Mouse (Mus musculus): ENCODE data around the gene Ankrd28. TPM values are rescaled to one million over a fixed set of nuclear protein-coding genes. Genes with fewer than 3 reads are reported as not detected.
A peak's percentile ranks its signal among the peaks of the same experiment; 100 is the strongest.

The Ankrd28 gene
- polyA plus RNA-seq, 2 experiments, result 11.7 to 17.2 TPM

GRCm38 (mm10) chr14:31832022-31832421, 1.6 kb upstream of the Ankrd28 start:
- no peak for TF ChIP-seq POLR2A (IDR thresholded peaks at IDR 0.05; ENCODE audit: borderline replicate concordance, extremely low read depth, insufficient read depth, insufficient read length)
- WGBS, result 70% methylated on average over 4 of the region's 4 CpGs
- Histone ChIP-seq H3K36me3 (ENCODE audit: control insufficient read depth, insufficient read depth, low read length) (no peaks in the 10 kb centered on the region), H3K27me3 (ENCODE audit: control insufficient read depth, insufficient read depth, low read length) (no peaks in the 10 kb centered on the region), H3K4me3 (replicated peaks; ENCODE audit: low read length) (no peak overlapping the region), H3K27ac (replicated peaks; ENCODE audit: low read depth, low read length) (no peak overlapping the region), H3K4me1 (ENCODE audit: control insufficient read depth, insufficient read depth, low read length) (no peaks in the 10 kb centered on the region), H3K9me3 (ENCODE audit: control insufficient read depth, low read length) (peaks cover 3% of the 10 kb centered on the region; the same call in 1 of the 2 replicates), H3K9ac (ENCODE audit: low read depth, low read length, severe bottlenecking) (no peak overlapping the region), H3K4me2 (replicated peaks; ENCODE audit: low read depth, low read length, severe bottlenecking) (no peak overlapping the region)
- ATAC-seq (ENCODE audit: low FRiP score, low read depth), result no peak
- DNase-seq (ENCODE audit: low spot score), result no peak

DNA sequence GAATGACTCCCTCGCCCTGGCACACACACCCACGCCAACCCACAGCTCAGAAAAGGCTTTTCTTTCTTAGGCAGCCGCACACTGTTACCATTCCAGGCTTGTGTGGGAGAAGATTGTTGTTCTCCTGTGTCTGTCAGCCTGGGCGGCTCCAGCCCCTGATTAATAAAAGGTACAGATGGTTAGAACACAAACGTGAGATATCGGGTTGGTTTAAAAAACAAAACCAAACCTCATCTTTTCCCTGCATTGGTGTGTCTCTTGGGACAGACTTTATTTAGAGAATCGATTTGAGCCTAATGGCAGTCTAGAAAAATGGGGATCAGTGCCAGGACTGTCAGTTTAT, 890 bp upstream of the Ankrd28 start:
- Histone ChIP-seq H3K27me3 (ENCODE audit: control insufficient read depth, insufficient read depth, low read length) (no peaks in the 10 kb centered on the region), H3K4me1 (ENCODE audit: control insufficient read depth, insufficient read depth, low read length) (no peaks in the 10 kb centered on the region), H3K4me2 (replicated peaks; ENCODE audit: low read depth, low read length, severe bottlenecking) (peak overlapping the region; percentile 72), H3K27ac (replicated peaks; ENCODE audit: low read depth, low read length) (no peak overlapping the region), H3K4me3 (replicated peaks; ENCODE audit: low read length) (peak overlapping the region; percentile 85), H3K36me3 (ENCODE audit: control insufficient read depth, insufficient read depth, low read length) (no peaks in the 10 kb centered on the region), H3K9me3 (ENCODE audit: control insufficient read depth, low read length) (no peaks in the 10 kb centered on the region), H3K9ac (ENCODE audit: low read depth, low read length, severe bottlenecking) (peak overlapping the region; percentile 77)
- no peak for ATAC-seq (ENCODE audit: low FRiP score, low read depth)
- peak; percentile 6 for DNase-seq (ENCODE audit: low spot score)
- no peak for TF ChIP-seq POLR2A (IDR thresholded peaks at IDR 0.05; ENCODE audit: borderline replicate concordance, extremely low read depth, insufficient read depth, insufficient read length)
- WGBS, result 5% methylated on average over 7 of the region's 7 CpGs

DNA sequence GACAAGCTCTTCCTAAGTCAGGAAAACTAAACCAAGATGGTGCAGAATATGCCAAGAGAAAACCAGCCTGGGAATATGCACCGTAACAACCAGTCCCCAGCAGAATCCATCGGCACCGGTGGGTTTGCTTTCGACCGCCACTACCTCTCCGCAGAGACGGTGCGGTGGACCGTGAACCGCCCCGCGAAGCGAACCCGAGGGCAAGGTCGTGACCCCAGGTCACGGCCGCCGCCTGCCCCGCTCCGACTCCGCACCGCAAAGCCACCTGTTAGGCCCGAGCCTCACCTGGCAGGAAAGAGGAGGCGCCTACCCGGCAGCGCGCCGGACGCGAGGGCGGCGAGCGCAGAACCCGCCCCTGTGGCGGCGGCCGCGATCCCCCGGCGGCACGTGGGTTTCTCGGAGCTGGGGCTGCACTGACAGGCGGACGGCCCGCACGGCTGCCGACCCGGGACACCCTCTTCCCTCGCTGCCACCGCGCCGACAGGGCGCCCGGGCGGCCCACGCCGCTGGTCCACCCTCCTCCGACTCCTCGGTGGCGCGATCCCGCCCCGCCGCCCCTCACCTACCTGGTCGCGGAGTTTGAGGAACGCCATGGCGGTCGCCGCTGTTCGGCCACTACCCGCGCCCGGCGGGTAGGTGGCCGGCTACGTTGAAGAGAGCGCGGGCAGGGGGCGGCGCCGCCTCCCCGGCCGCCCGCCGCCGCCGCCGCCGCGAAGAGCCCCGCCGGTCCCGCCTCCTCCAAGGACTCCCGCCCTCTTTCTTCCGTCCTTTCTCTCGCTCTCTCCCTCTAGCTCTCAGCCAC, 489 bp downstream of the Ankrd28 start:
- H3K27me3 ChIP-seq (ENCODE audit: control insufficient read depth, insufficient read depth, low read length), result no peaks in the 10 kb centered on the region
- ATAC-seq (ENCODE audit: low FRiP score, low read depth), result peak; percentile 76
- WGBS, result under 1% methylated on average over 43 of the region's 97 CpGs
- peak; percentile 19 for DNase-seq (ENCODE audit: low spot score)
- H3K4me1 ChIP-seq (ENCODE audit: control insufficient read depth, insufficient read depth, low read length), result no peaks in the 10 kb centered on the region
- H3K9ac ChIP-seq (ENCODE audit: low read depth, low read length, severe bottlenecking), result peak overlapping the region; percentile 77
- H3K9me3 ChIP-seq (ENCODE audit: control insufficient read depth, low read length), result no peaks in the 10 kb centered on the region
- H3K4me2 ChIP-seq (replicated peaks; ENCODE audit: low read depth, low read length, severe bottlenecking), result peak overlapping the region; percentile 81
- no peaks in the 10 kb centered on the region for H3K36me3 ChIP-seq (ENCODE audit: control insufficient read depth, insufficient read depth, low read length)
- H3K27ac ChIP-seq (replicated peaks; ENCODE audit: low read depth, low read length), result peak overlapping the region; percentile 89
- TF ChIP-seq POLR2A (IDR thresholded peaks at IDR 0.05; ENCODE audit: borderline replicate concordance, extremely low read depth, insufficient read depth, insufficient read length), result no peak
- peak overlapping the region; percentile 85 for H3K4me3 ChIP-seq (replicated peaks; ENCODE audit: low read length)

GRCm38 (mm10) chr14:31827221-31827620, 3.2 kb downstream of the Ankrd28 start:
- Histone ChIP-seq H3K36me3 (ENCODE audit: control insufficient read depth, insufficient read depth, low read length) (no peaks in the 10 kb centered on the region), H3K4me2 (replicated peaks; ENCODE audit: low read depth, low read length, severe bottlenecking) (no peak overlapping the region), H3K4me3 (replicated peaks; ENCODE audit: low read length) (no peak overlapping the region), H3K27ac (replicated peaks; ENCODE audit: low read depth, low read length) (no peak overlapping the region), H3K9ac (ENCODE audit: low read depth, low read length, severe bottlenecking) (no peak overlapping the region), H3K27me3 (ENCODE audit: control insufficient read depth, insufficient read depth, low read length) (no peaks in the 10 kb centered on the region), H3K9me3 (ENCODE audit: control insufficient read depth, low read length) (no peaks in the 10 kb centered on the region), H3K4me1 (ENCODE audit: control insufficient read depth, insufficient read depth, low read length) (no peaks in the 10 kb centered on the region)
- no peak for TF ChIP-seq POLR2A (IDR thresholded peaks at IDR 0.05; ENCODE audit: borderline replicate concordance, extremely low read depth, insufficient read depth, insufficient read length)
- DNase-seq (ENCODE audit: low spot score) (no peak), ATAC-seq (ENCODE audit: low FRiP score, low read depth) (no peak)

DNA sequence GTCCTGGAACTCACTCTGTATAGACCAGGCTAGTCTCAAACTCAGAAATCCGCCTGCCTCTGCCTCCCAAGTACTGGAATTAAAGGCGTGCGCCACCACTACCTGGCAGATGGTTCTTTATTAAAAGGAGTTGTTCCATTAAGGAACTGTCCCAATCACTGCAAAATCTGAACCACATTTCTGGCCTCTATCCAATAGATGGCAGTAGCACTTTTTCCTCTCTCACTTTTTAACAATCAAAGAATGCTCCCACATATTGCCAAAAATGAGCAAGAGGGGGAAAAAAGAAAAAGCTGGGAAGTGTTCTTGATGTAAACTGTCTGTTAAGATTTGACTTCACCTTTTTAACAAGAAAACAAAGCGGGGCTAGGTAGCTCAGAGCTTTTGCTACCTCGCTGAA, 20.5 kb downstream of the Ankrd28 start:
- ATAC-seq (ENCODE audit: low FRiP score, low read depth) (no peak), DNase-seq (ENCODE audit: low spot score) (no peak)
- 89% methylated on average over 5 of the region's 5 CpGs for WGBS
- no peak for TF ChIP-seq POLR2A (IDR thresholded peaks at IDR 0.05; ENCODE audit: borderline replicate concordance, extremely low read depth, insufficient read depth, insufficient read length)
- no peak overlapping the region for H3K4me2 ChIP-seq (replicated peaks; ENCODE audit: low read depth, low read length, severe bottlenecking)
- H3K9me3 ChIP-seq (ENCODE audit: control insufficient read depth, low read length), result no peaks in the 10 kb centered on the region
- no peaks in the 10 kb centered on the region for H3K36me3 ChIP-seq (ENCODE audit: control insufficient read depth, insufficient read depth, low read length)
- no peak overlapping the region for H3K4me3 ChIP-seq (replicated peaks; ENCODE audit: low read length)
- no peak overlapping the region for H3K27ac ChIP-seq (replicated peaks; ENCODE audit: low read depth, low read length)
- H3K27me3 ChIP-seq (ENCODE audit: control insufficient read depth, insufficient read depth, low read length), result no peaks in the 10 kb centered on the region
- no peak overlapping the region for H3K9ac ChIP-seq (ENCODE audit: low read depth, low read length, severe bottlenecking)
- no peaks in the 10 kb centered on the region for H3K4me1 ChIP-seq (ENCODE audit: control insufficient read depth, insufficient read depth, low read length)

Measured in limb, embryonic 14.5 days (tissue).